Mouse (Mus musculus): Measurements from ENCODE around the gene Mettl9.

GRCm38 (mm10) chr7:121120143-121120818 lies 86.0 kb downstream of the Mettl9 start:
- TF ChIP-seq CTCF (IDR thresholded peaks at IDR 0.05; ENCODE audit: insufficient read depth, low read depth, low read length), result 0 out of 2 replicates have a peak, but pooled peaks have one; percentile 8
- no peak for TF ChIP-seq POLR2A (IDR thresholded peaks at IDR 0.05; ENCODE audit: insufficient read depth, low read depth, low read length)
